Mouse (Mus musculus) kidney, adult 2 months (tissue): ENCODE results near the gene Kit. TPM values are rescaled to one million over a fixed set of nuclear protein-coding genes. Genes with fewer than 3 reads are reported as not detected.

Experiments
- DNase-seq: peaks from one replicate; pipeline ENCODE4 v3.0.0; 2021
- H3K27ac ChIP-seq: fragments of 200-500 bp; 2 replicates; pipeline ENCODE4 v1.5.1; 2012; ENCODE audit warnings: low read depth, low read length, control low read depth, inconsistent platforms; ENCODE audit not compliant: insufficient read depth
- H3K27me3 ChIP-seq: fragments of 200-500 bp; replicated peaks from 2 replicates; pipeline ENCODE4 v1.6.1; 2012; ENCODE audit warnings: mild to moderate bottlenecking, moderate library complexity, low read length, inconsistent platforms; ENCODE audit not compliant: control insufficient read depth, insufficient read depth
- H3K36me3 ChIP-seq: fragments of 200-500 bp; 2 replicates; pipeline ENCODE4 v1.6.1; 2012; ENCODE audit warnings: mild to moderate bottlenecking, moderate library complexity, low read length, inconsistent platforms; ENCODE audit not compliant: control insufficient read depth, insufficient read depth
- H3K4me1 ChIP-seq: fragments of 200-500 bp; 2 replicates; pipeline ENCODE4 v1.6.1; 2011; ENCODE audit warnings: low read length; ENCODE audit not compliant: control insufficient read depth, insufficient read depth
- H3K4me3 ChIP-seq: fragments of 200-500 bp; 2 replicates; pipeline ENCODE4 v1.5.1; 2011; ENCODE audit warnings: mild to moderate bottlenecking, low read depth, low read length, control low read depth; ENCODE audit not compliant: insufficient read depth
- CTCF ChIP-seq: fragments of 200-500 bp; conservative IDR thresholded peaks from 2 replicates; pipeline ENCODE4 v1.5.1; 2011; ENCODE audit warnings: low read depth, mild to moderate bottlenecking, control low read depth, low read length, moderate library complexity, mixed read lengths; ENCODE audit not compliant: insufficient read depth, insufficient read length
- POLR2A ChIP-seq: fragments of 200-500 bp; IDR thresholded peaks from one replicate; pipeline ENCODE4 v1.6.1; 2011; ENCODE audit warnings: low read depth, low read length, control low read depth
- WGBS: fragments of 180-500 bp; shearing (Covaris S2); methylation state at CpG from one replicate; pipeline ENCODE4 v1.1.7; 2018; 5-methylcytosine and 5-hydroxymethylcytosine counted together
- polyA plus RNA-seq: library from polyadenylated mRNA; depleted of rRNA; stranded (reverse); fragments of >200 nt; gene quantifications from 2 replicates; pipeline ENCODE4 v1.2.3, GENCODE M21; 2012

Gene Kit
- polyA plus RNA-seq, 1 experiment, result 15.6 TPM

GRCm38 (mm10) chr5:75635385-75635784, 60.7 kb downstream of the Kit start:
- Histone ChIP-seq H3K4me3 (no peak overlapping the region), H3K36me3 (no peaks in the 10 kb centered on the region), H3K27ac (no peak overlapping the region), H3K27me3 (no peaks in the 10 kb centered on the region), H3K4me1 (no peaks in the 10 kb centered on the region)
- WGBS, result 86% methylated on average over 12 of the region's 12 CpGs
- TF ChIP-seq POLR2A (no peak), CTCF (no peak)
- DNase-seq, result no peak

- no peaks in the 10 kb centered on the region for H3K36me3 ChIP-seq
- H3K27ac ChIP-seq, result no peak overlapping the region
- no peak for TF ChIP-seq POLR2A
- no peak for TF ChIP-seq CTCF
- no peak overlapping the region for H3K4me3 ChIP-seq
- no peak for DNase-seq
- H3K4me1 ChIP-seq, result no peaks in the 10 kb centered on the region
- no peaks in the 10 kb centered on the region for H3K27me3 ChIP-seq
- 76% methylated on average over 11 of the region's 11 CpGs for WGBS
Measured at GRCm38 (mm10) chr5:75640637-75641036, 65.9 kb downstream of the Kit start.

GRCm38 (mm10) chr5:75647046-75647445, 72.3 kb downstream of the Kit start:
- Histone ChIP-seq H3K27me3 (no peaks in the 10 kb centered on the region), H3K27ac (no peak overlapping the region), H3K36me3 (no peaks in the 10 kb centered on the region), H3K4me1 (no peaks in the 10 kb centered on the region), H3K4me3 (no peak overlapping the region)
- TF ChIP-seq CTCF (no peak), POLR2A (no peak)
- 89% methylated on average over 5 of the region's 5 CpGs for WGBS
- no peak for DNase-seq

- Histone ChIP-seq H3K36me3 (no peaks in the 10 kb centered on the region), H3K4me3 (no peak overlapping the region), H3K27me3 (no peaks in the 10 kb centered on the region), H3K27ac (no peak overlapping the region), H3K4me1 (no peaks in the 10 kb centered on the region)
- 84% methylated on average over 8 of the region's 8 CpGs for WGBS
- DNase-seq, result peak; percentile 4
- TF ChIP-seq POLR2A, result no peak
- TF ChIP-seq CTCF, result no peak
Measured at GRCm38 (mm10) chr5:75650566-75650965, 75.8 kb downstream of the Kit start.

- Histone ChIP-seq H3K4me1 (no peaks in the 10 kb centered on the region), H3K27me3 (no peaks in the 10 kb centered on the region), H3K4me3 (no peak overlapping the region), H3K27ac (no peak overlapping the region), H3K36me3 (no peaks in the 10 kb centered on the region)
- TF ChIP-seq CTCF, result no peak
- TF ChIP-seq POLR2A, result no peak
- no peak for DNase-seq
- WGBS, result 71% methylated on average over 8 of the region's 8 CpGs
Measured at GRCm38 (mm10) chr5:75653431-75653830, 78.7 kb downstream of the Kit start.

GRCm38 (mm10) chr5:75658575-75658974, 83.9 kb downstream of the Kit start:
- no peak for DNase-seq
- Histone ChIP-seq H3K4me3 (no peak overlapping the region), H3K4me1 (no peaks in the 10 kb centered on the region), H3K27ac (no peak overlapping the region), H3K27me3 (no peaks in the 10 kb centered on the region), H3K36me3 (no peaks in the 10 kb centered on the region)
- TF ChIP-seq POLR2A (no peak), CTCF (no peak)
- WGBS, result 93% methylated on average over 6 of the region's 6 CpGs

- Histone ChIP-seq H3K4me1 (no peaks in the 10 kb centered on the region), H3K27ac (no peak overlapping the region), H3K4me3 (no peak overlapping the region), H3K27me3 (no peaks in the 10 kb centered on the region), H3K36me3 (no peaks in the 10 kb centered on the region)
- DNase-seq, result no peak
- WGBS, result 96% methylated on average over 27 of the region's 27 CpGs
- TF ChIP-seq CTCF, result no peak
Measured at GRCm38 (mm10) chr5:75660342-75660741, 85.6 kb downstream of the Kit start.

- H3K27me3 ChIP-seq, result no peaks in the 10 kb centered on the region
- H3K36me3 ChIP-seq, result no peaks in the 10 kb centered on the region
- H3K4me1 ChIP-seq, result no peaks in the 10 kb centered on the region
- WGBS, result 79% methylated on average over 12 of the region's 12 CpGs
- H3K4me3 ChIP-seq, result no peak overlapping the region
- no peak overlapping the region for H3K27ac ChIP-seq
- no peak for DNase-seq
- TF ChIP-seq POLR2A (no peak), CTCF (no peak)
Measured at GRCm38 (mm10) chr5:75662466-75662865, 87.8 kb downstream of the Kit start.
